Mouse (Mus musculus): ENCODE measurements around the gene Fam227a. TPM values are rescaled to one million over a fixed set of nuclear protein-coding genes. Genes with fewer than 3 reads are reported as not detected.
"Not testable (repeated sequence)": the region's sequence is repeated elsewhere in the genome, so short reads cannot be mapped to it uniquely, and the experiment has no call there.

The Fam227a gene
- polyA plus RNA-seq, 1 experiment = 3.4 TPM

- DNase-seq (ENCODE audit: low spot score) = no peak
Observed at GRCm38 (mm10) chr15:79684616-79685015, 25.9 kb upstream of the Fam227a start.

- DNase-seq (ENCODE audit: low spot score) = no peak
Observed at GRCm38 (mm10) chr15:79683707-79684465, 25.1 kb upstream of the Fam227a start.

GRCm38 (mm10) chr15:79683146-79683545, 24.4 kb upstream of the Fam227a start:
- no peak for DNase-seq (ENCODE audit: low spot score)

- DNase-seq (ENCODE audit: low spot score) = no peak
Observed at GRCm38 (mm10) chr15:79681973-79682372, 23.2 kb upstream of the Fam227a start.

- no peak for DNase-seq (ENCODE audit: low spot score)
Observed at GRCm38 (mm10) chr15:79677936-79678335, 19.2 kb upstream of the Fam227a start.

GRCm38 (mm10) chr15:79671828-79672348, 13.1 kb upstream of the Fam227a start:
- not testable (repeated sequence) for DNase-seq (ENCODE audit: low spot score)

- no peak for DNase-seq (ENCODE audit: low spot score)
Observed at GRCm38 (mm10) chr15:79670972-79671299, 12.2 kb upstream of the Fam227a start.

GRCm38 (mm10) chr15:79670249-79670971, 11.7 kb upstream of the Fam227a start, which contains the start of gene Tomm22:
Gene Tomm22, plus strand, starts transcription at chr15:79670861.
- peak; percentile 75 for DNase-seq (ENCODE audit: low spot score)

- DNase-seq (ENCODE audit: low spot score) = no peak
Observed at GRCm38 (mm10) chr15:79669195-79669594, 10.4 kb upstream of the Fam227a start.

GRCm38 (mm10) chr15:79664666-79665065, 5.9 kb upstream of the Fam227a start:
- DNase-seq (ENCODE audit: low spot score) = no peak

GRCm38 (mm10) chr15:79661852-79662251, 3.1 kb upstream of the Fam227a start:
- no peak for DNase-seq (ENCODE audit: low spot score)

- DNase-seq (ENCODE audit: low spot score) = peak; percentile 57
Observed at GRCm38 (mm10) chr15:79657837-79658530, 772 bp downstream of the Fam227a start.

GRCm38 (mm10) chr15:79656451-79656850, 2.3 kb downstream of the Fam227a start:
- DNase-seq (ENCODE audit: low spot score) = no peak

- no peak for DNase-seq (ENCODE audit: low spot score)
Observed at GRCm38 (mm10) chr15:79651481-79651880, 7.3 kb downstream of the Fam227a start.

- DNase-seq (ENCODE audit: low spot score) = no peak
Observed at GRCm38 (mm10) chr15:79650569-79650968, 8.2 kb downstream of the Fam227a start.

GRCm38 (mm10) chr15:79648130-79648529, 10.6 kb downstream of the Fam227a start:
- DNase-seq (ENCODE audit: low spot score) = no peak

GRCm38 (mm10) chr15:79645483-79645882, 13.3 kb downstream of the Fam227a start:
- no peak for DNase-seq (ENCODE audit: low spot score)

GRCm38 (mm10) chr15:79641135-79641817, 17.5 kb downstream of the Fam227a start:
- DNase-seq (ENCODE audit: low spot score) = no peak

GRCm38 (mm10) chr15:79630471-79630870, 28.3 kb downstream of the Fam227a start:
- DNase-seq (ENCODE audit: low spot score) = no peak

- DNase-seq (ENCODE audit: low spot score) = no peak
Observed at GRCm38 (mm10) chr15:79619770-79620414, 38.9 kb downstream of the Fam227a start.

- no peak for DNase-seq (ENCODE audit: low spot score)
Observed at GRCm38 (mm10) chr15:79618456-79618855, 40.3 kb downstream of the Fam227a start.

Data from urinary bladder, adult 2 months (tissue).